ENCODE assay signal across 8 mouse cellular contexts in the genomic region with DNA sequence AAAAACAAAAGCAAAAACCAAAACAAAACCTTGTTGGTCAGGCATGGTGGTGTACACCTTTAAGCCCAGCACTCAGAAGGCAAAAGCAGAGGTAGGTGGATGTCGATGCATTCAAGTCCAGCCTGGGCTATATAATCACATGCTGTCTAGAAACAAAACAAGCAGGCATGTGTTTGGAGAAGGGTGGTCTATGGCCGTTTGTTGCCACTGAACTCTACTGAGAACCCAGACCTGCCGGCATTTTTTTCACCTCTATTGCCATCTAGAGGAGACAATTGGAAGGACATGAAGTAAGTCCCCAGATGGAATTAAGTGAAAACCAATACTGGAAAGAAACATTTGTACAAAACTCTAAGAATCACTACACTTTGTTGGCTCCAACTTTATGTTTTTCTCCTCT. TPM values are rescaled to one million over a fixed set of nuclear protein-coding genes. Genes with fewer than 3 reads are reported as not detected.
A peak's percentile ranks its signal among the peaks of the same experiment; 100 is the strongest.
DNase-seq lines count a peak whose midpoint lies in the region; ATAC-seq and TF ChIP-seq lines count a peak whose summit lies in the region.

No protein-coding gene starts in this region.

- no peak for DNase-seq in frontal cortex, postnatal 10 days (ENCODE audit: low spot score in 2 of 2)
- DNase-seq in CH12.LX (ENCODE audit: extremely low read depth) = peak; percentile 75
- DNase-seq in cerebellum, adult 18-20 months = peak; percentile 19 to 37
- DNase-seq in left cerebral cortex, postnatal 4 days = peak; percentile 11
- peak; percentile 83 for DNase-seq in midbrain, embryonic 14.5 days
- DNase-seq in urinary bladder, postnatal 36 days (ENCODE audit: low spot score in 2 of 2) = no peak

- no peaks in the 10 kb centered on the region for H3K79me2 ChIP-seq in CH12.LX (replicated peaks; ENCODE audit: control insufficient read depth, extremely low read depth, insufficient read depth, poor library complexity, severe bottlenecking)

- no peak overlapping the region for H3K9ac ChIP-seq in CH12.LX (ENCODE audit: insufficient read depth, low read depth)
- 0 out of 2 replicates have a peak overlapping the region, but pooled peaks have one; percentile 2 for H3K9ac ChIP-seq in heart, embryonic 15.5 days
- H3K9ac ChIP-seq in midbrain, embryonic 14.5 days (replicated peaks; ENCODE audit: low read length) = no peak overlapping the region

- H3K9me3 ChIP-seq in CH12.LX (replicated peaks; ENCODE audit: low read length) = no peaks in the 10 kb centered on the region
- H3K9me3 ChIP-seq in heart, embryonic 15.5 days (replicated peaks) = no peaks in the 10 kb centered on the region
- no peaks in the 10 kb centered on the region for H3K9me3 ChIP-seq in midbrain, embryonic 14.5 days (ENCODE audit: control insufficient read depth, low read length)

- intact Hi-C loops in left cerebral cortex, postnatal 4 days (cut with DNase I) = loop anchor here (2.0 to 10.0 kb wide), 2 partner anchors 174 to 184 kb away; no protein-coding TSS in a partner anchor

- H3K4me2 ChIP-seq in CH12.LX (ENCODE audit: insufficient read depth, low read depth, poor library complexity, severe bottlenecking) = peak overlapping the region; percentile 47; the same call in 1 of the 2 replicates
- H3K4me2 ChIP-seq in heart, embryonic 15.5 days = no peak overlapping the region
- H3K4me2 ChIP-seq in midbrain, embryonic 14.5 days (ENCODE audit: low read length) = no peak overlapping the region

- peaks cover 0 to 12% of the 10 kb centered on the region in 2 experiments for H3K36me3 ChIP-seq in CH12.LX (replicated peaks in 1 of 2; ENCODE audit: control insufficient read depth in 1 of 2, insufficient read depth in 1 of 2, low read length in 1 of 2)
- no peaks in the 10 kb centered on the region for H3K36me3 ChIP-seq in heart, embryonic 15.5 days
- H3K36me3 ChIP-seq in midbrain, embryonic 14.5 days (ENCODE audit: control insufficient read depth, insufficient read depth, low read length) = no peaks in the 10 kb centered on the region

- peaks cover 8 to 36% of the 10 kb centered on the region in 2 experiments; a peak in 3 of 4 replicates for H3K4me1 ChIP-seq in CH12.LX (ENCODE audit: control insufficient read depth in 1 of 2, insufficient read depth in 2 of 2)
- H3K4me1 ChIP-seq in heart, embryonic 15.5 days (replicated peaks) = peaks cover 20% of the 10 kb centered on the region
- no peaks in the 10 kb centered on the region for H3K4me1 ChIP-seq in midbrain, embryonic 14.5 days (ENCODE audit: control insufficient read depth, insufficient read depth, low read length)

- TF ChIP-seq POLR2A in CH12.LX (IDR thresholded peaks at IDR 0.05; ENCODE audit: low read depth, low read length) = no peak

- H3K27ac ChIP-seq in CH12.LX (ENCODE audit: insufficient read depth, low read depth) = no peak overlapping the region
- H3K27ac ChIP-seq in heart, embryonic 15.5 days = no peak overlapping the region
- H3K27ac ChIP-seq in midbrain, embryonic 14.5 days (replicated peaks; ENCODE audit: low read depth, low read length) = no peak overlapping the region

- no peak for TF ChIP-seq EP300 in CH12.LX (IDR thresholded peaks at IDR 0.05; ENCODE audit: low read length)

- peak; percentile 21 to 89; a peak in 3 of 4 replicates for TF ChIP-seq CTCF in CH12.LX (conservative IDR thresholded peaks at IDR 0.05 in 1 of 2, IDR thresholded peaks at IDR 0.05 in 1 of 2; ENCODE audit: low read depth in 2 of 2, low read length in 2 of 2)

- dilution Hi-C loops in CH12.LX (cut with MboI; ENCODE audit: extremely low pct_ligation_motif_present, extremely low pct_unique_long_range_greater_than_20kb, low sequenced_read_pairs) = no loop called here

- ATAC-seq in frontal cortex, adult (ENCODE audit: low TSS enrichment) = peak; percentile 90
- no peak for ATAC-seq in heart, embryonic 15.5 days (replicated peaks; ENCODE audit: insufficient number of reproducible peaks, insufficient read depth, low FRiP score, low read depth)
- ATAC-seq in midbrain, embryonic 14.5 days (ENCODE audit: low FRiP score, low TSS enrichment) = peak; percentile 58; the same call in 1 of the 2 replicates

- peak; percentile 96 for TF ChIP-seq RAD21 in CH12.LX (IDR thresholded peaks at IDR 0.05; ENCODE audit: low read depth, low read length)

- no peak overlapping the region for H3K4me3 ChIP-seq in CH12.LX (replicated peaks in 1 of 3; ENCODE audit: low read depth in 2 of 3, low read length in 2 of 3, poor library complexity in 1 of 3)
- H3K4me3 ChIP-seq in heart, embryonic 15.5 days = no peak overlapping the region
- H3K4me3 ChIP-seq in midbrain, embryonic 14.5 days (replicated peaks; ENCODE audit: low read depth, low read length) = no peak overlapping the region

- 0% methylated on average over 3 of the region's 3 CpGs for WGBS in heart, embryonic 15.5 days
- WGBS in midbrain, embryonic 14.5 days = 1% methylated on average over 3 of the region's 3 CpGs

- in situ Hi-C loops in CH12.LX (cut with MboI; ENCODE audit: low pct_ligation_motif_present, low pct_unique_long_range_greater_than_20kb, low sequenced_read_pairs) = loop anchor here (5.0 to 10.0 kb wide), 2 partner anchors 169 to 184 kb away; no protein-coding TSS in a partner anchor

- H3K27me3 ChIP-seq in CH12.LX (replicated peaks) = no peaks in the 10 kb centered on the region
- H3K27me3 ChIP-seq in heart, embryonic 15.5 days = no peaks in the 10 kb centered on the region
- no peaks in the 10 kb centered on the region for H3K27me3 ChIP-seq in midbrain, embryonic 14.5 days (ENCODE audit: control insufficient read depth, insufficient read depth, low read length)

TF ChIP-seq in CH12.LX, 34 proteins besides CTCF, POLR2A, EP300 and RAD21:
- TF ChIP-seq SMC3 (IDR thresholded peaks at IDR 0.05; ENCODE audit: low read depth, low read length) (peak; percentile 94), MYC (IDR thresholded peaks at IDR 0.05; ENCODE audit: low read depth, low read length) (peak; percentile 67; the same call in 1 of the 2 replicates), PAX5 (IDR thresholded peaks at IDR 0.05; ENCODE audit: low read length) (no peak), CHD2 (IDR thresholded peaks at IDR 0.05; ENCODE audit: low read length) (no peak), SIN3A (IDR thresholded peaks at IDR 0.05; ENCODE audit: low read length) (peak; percentile 68), TCF12 (IDR thresholded peaks at IDR 0.05; ENCODE audit: low read depth, low read length) (no peak), USF1 (IDR thresholded peaks at IDR 0.05; ENCODE audit: low read depth, low read length) (no peak), ELF1 (IDR thresholded peaks at IDR 0.05; ENCODE audit: low read depth, low read length) (no peak), ETS1 (conservative IDR thresholded peaks at IDR 0.05; ENCODE audit: low read depth, low read length) (no peak), UBTF (IDR thresholded peaks at IDR 0.05; ENCODE audit: low read depth, low read length) (no peak), JUN (IDR thresholded peaks at IDR 0.05; ENCODE audit: insufficient read depth, low read depth, low read length) (no peak), IRF4 (IDR thresholded peaks at IDR 0.05; ENCODE audit: low read depth, low read length) (peak; percentile 35; the same call in 1 of the 2 replicates), ZC3H11A (IDR thresholded peaks at IDR 0.05; ENCODE audit: low read depth, low read length) (peak; percentile 78), NRF1 (IDR thresholded peaks at IDR 0.05; ENCODE audit: low read depth, low read length) (no peak), NELFE (IDR thresholded peaks at IDR 0.05; ENCODE audit: low read depth, low read length) (no peak), ZMIZ1 (IDR thresholded peaks at IDR 0.05; ENCODE audit: low read depth, low read length) (no peak), USF2 (conservative IDR thresholded peaks at IDR 0.05; ENCODE audit: low read depth, low read length) (no peak), POLR2AphosphoS2 (IDR thresholded peaks at IDR 0.05; ENCODE audit: low read depth, low read length) (no peak), JUND (conservative IDR thresholded peaks at IDR 0.05; ENCODE audit: low read depth, low read length) (0 out of 2 replicates have a peak, but pooled peaks have one; percentile 15), KAT2A (IDR thresholded peaks at IDR 0.05; ENCODE audit: insufficient replicate concordance, low read length) (no peak), ZNF384 (IDR thresholded peaks at IDR 0.05; ENCODE audit: low read depth, low read length) (peak; percentile 44; the same call in 1 of the 2 replicates), GABPA (IDR thresholded peaks at IDR 0.05; ENCODE audit: insufficient replicate concordance, low read depth, low read length) (no peak), MXI1 (IDR thresholded peaks at IDR 0.05; ENCODE audit: low read depth, low read length) (no peak), MAX (IDR thresholded peaks at IDR 0.05; ENCODE audit: low read length) (no peak), HCFC1 (IDR thresholded peaks at IDR 0.05; ENCODE audit: low read depth, low read length) (no peak), TBP (conservative IDR thresholded peaks at IDR 0.05; ENCODE audit: low read depth, low read length) (no peak), MAZ (IDR thresholded peaks at IDR 0.05; ENCODE audit: low read depth, low read length) (no peak), RCOR1 (conservative IDR thresholded peaks at IDR 0.05; ENCODE audit: low read depth, low read length) (no peak), MAFK (IDR thresholded peaks at IDR 0.05; ENCODE audit: insufficient replicate concordance, low read length) (no peak), E2F4 (IDR thresholded peaks at IDR 0.05; ENCODE audit: insufficient replicate concordance, low read depth, low read length) (no peak), CHD1 (IDR thresholded peaks at IDR 0.05; ENCODE audit: low read depth, low read length) (no peak), BHLHE40 (IDR thresholded peaks at IDR 0.05; ENCODE audit: low read depth, low read length) (no peak)

RNA-seq across cellular contexts. Expression of gene Agps, which starts 50.9 kb away (rescaled TPM):
- total RNA-seq in CH12.LX (2012; rRNA removed) (38.6 and 51.8 TPM in 2 replicates), CH12.LX (2014; rRNA removed) (49.3 and 60.8 TPM in 2 replicates)
- polyA plus RNA-seq in CH12.LX (2012; ENCODE audit: insufficient read length, low read depth) = 66.9 and 67.7 TPM in 2 replicates
- 23.7 and 26.6 TPM in 2 replicates for polyA plus RNA-seq in heart, embryonic 15.5 days (2015; fragmentation: Nextera tagmentation; extraction: Ambion mirVana)
- total RNA-seq in left cerebral cortex, postnatal 4 days (2021) = 10 to 100 TPM; 51.9 to 59.1 TPM
- polyA plus RNA-seq in midbrain, embryonic 14.5 days (2014; fragmentation: Nextera tagmentation; extraction: Ambion mirVana) = 32.8 and 38.0 TPM in 2 replicates

Comparison
In these comparisons a context has a peak if more than half of its experiments do, and no peak if none do; other contexts are left out.
1. DNase-seq: peak in CH12.LX (single experiment), cerebellum, adult 18-20 months (2 of 2), left cerebral cortex, postnatal 4 days (single experiment) and midbrain, embryonic 14.5 days (single experiment); none in frontal cortex, postnatal 10 days (0 of 2) and urinary bladder, postnatal 36 days (0 of 2).